Mouse (Mus musculus): ENCODE measurements around the gene Kcnd2. TPM values are rescaled to one million over a fixed set of nuclear protein-coding genes. Genes with fewer than 3 reads are reported as not detected.

Gene Kcnd2
- polyA plus RNA-seq, 1 experiment from 2014 or later: 0.37 TPM

- H3K27me3 ChIP-seq (replicated peaks; ENCODE audit: control insufficient read depth, insufficient read depth, low read length): no peaks in the 10 kb centered on the region
- H3K9ac ChIP-seq (ENCODE audit: low read depth, low read length): no peak overlapping the region
- no peak overlapping the region for H3K27ac ChIP-seq (ENCODE audit: low read length)
- H3K36me3 ChIP-seq (ENCODE audit: control insufficient read depth, insufficient read depth, low read length): no peaks in the 10 kb centered on the region
- no peak for ATAC-seq
- no peaks in the 10 kb centered on the region for H3K9me3 ChIP-seq (ENCODE audit: control insufficient read depth, low read length)
- H3K4me3 ChIP-seq (ENCODE audit: low read length): no peak overlapping the region
- WGBS: 91% methylated on average over 4 of the region's 4 CpGs
- no peaks in the 10 kb centered on the region for H3K4me1 ChIP-seq (ENCODE audit: control insufficient read depth, insufficient read depth, low read length)
- no peak overlapping the region for H3K4me2 ChIP-seq (ENCODE audit: low read depth, low read length)
Measured at GRCm38 (mm10) chr6:21391776-21392175, 176.5 kb downstream of the Kcnd2 start.

- 73% methylated on average over 3 of the region's 3 CpGs for whole genome bisulfite sequencing
- Histone ChIP-seq H3K4me3 (ENCODE audit: low read length) (no peak overlapping the region), H3K9me3 (ENCODE audit: control insufficient read depth, low read length) (no peaks in the 10 kb centered on the region), H3K27ac (ENCODE audit: low read length) (no peak overlapping the region), H3K9ac (ENCODE audit: low read depth, low read length) (no peak overlapping the region), H3K27me3 (replicated peaks; ENCODE audit: control insufficient read depth, insufficient read depth, low read length) (no peaks in the 10 kb centered on the region), H3K4me2 (ENCODE audit: low read depth, low read length) (no peak overlapping the region), H3K4me1 (ENCODE audit: control insufficient read depth, insufficient read depth, low read length) (no peaks in the 10 kb centered on the region), H3K36me3 (ENCODE audit: control insufficient read depth, insufficient read depth, low read length) (no peaks in the 10 kb centered on the region)
- ATAC-seq: no peak
Measured at GRCm38 (mm10) chr6:21413656-21414055, 198.4 kb downstream of the Kcnd2 start.

- no peak overlapping the region for H3K27ac ChIP-seq (ENCODE audit: low read length)
- H3K4me3 ChIP-seq (ENCODE audit: low read length): no peak overlapping the region
- WGBS: 78% methylated on average over 6 of the region's 6 CpGs
- H3K4me1 ChIP-seq (ENCODE audit: control insufficient read depth, insufficient read depth, low read length): no peaks in the 10 kb centered on the region
- H3K9ac ChIP-seq (ENCODE audit: low read depth, low read length): no peak overlapping the region
- no peak for ATAC-seq
- no peaks in the 10 kb centered on the region for H3K27me3 ChIP-seq (replicated peaks; ENCODE audit: control insufficient read depth, insufficient read depth, low read length)
- H3K9me3 ChIP-seq (ENCODE audit: control insufficient read depth, low read length): no peaks in the 10 kb centered on the region
- no peak overlapping the region for H3K4me2 ChIP-seq (ENCODE audit: low read depth, low read length)
- H3K36me3 ChIP-seq (ENCODE audit: control insufficient read depth, insufficient read depth, low read length): no peaks in the 10 kb centered on the region
Measured at GRCm38 (mm10) chr6:21418246-21418645, 202.9 kb downstream of the Kcnd2 start.

GRCm38 (mm10) chr6:21424202-21424785 lies 209.0 kb downstream of the Kcnd2 start:
- no peaks in the 10 kb centered on the region for H3K27me3 ChIP-seq (replicated peaks; ENCODE audit: control insufficient read depth, insufficient read depth, low read length)
- no peak overlapping the region for H3K27ac ChIP-seq (ENCODE audit: low read length)
- H3K4me3 ChIP-seq (ENCODE audit: low read length): no peak overlapping the region
- H3K9me3 ChIP-seq (ENCODE audit: control insufficient read depth, low read length): no peaks in the 10 kb centered on the region
- no peak overlapping the region for H3K4me2 ChIP-seq (ENCODE audit: low read depth, low read length)
- ATAC-seq: no peak
- H3K4me1 ChIP-seq (ENCODE audit: control insufficient read depth, insufficient read depth, low read length): no peaks in the 10 kb centered on the region
- 67% methylated on average over 4 of the region's 4 CpGs for WGBS
- H3K9ac ChIP-seq (ENCODE audit: low read depth, low read length): no peak overlapping the region
- no peaks in the 10 kb centered on the region for H3K36me3 ChIP-seq (ENCODE audit: control insufficient read depth, insufficient read depth, low read length)

- Histone ChIP-seq H3K9ac (ENCODE audit: low read depth, low read length) (no peak overlapping the region), H3K36me3 (ENCODE audit: control insufficient read depth, insufficient read depth, low read length) (no peaks in the 10 kb centered on the region), H3K4me2 (ENCODE audit: low read depth, low read length) (no peak overlapping the region), H3K4me1 (ENCODE audit: control insufficient read depth, insufficient read depth, low read length) (no peaks in the 10 kb centered on the region), H3K27me3 (replicated peaks; ENCODE audit: control insufficient read depth, insufficient read depth, low read length) (no peaks in the 10 kb centered on the region), H3K4me3 (ENCODE audit: low read length) (no peak overlapping the region), H3K27ac (ENCODE audit: low read length) (no peak overlapping the region), H3K9me3 (ENCODE audit: control insufficient read depth, low read length) (no peaks in the 10 kb centered on the region)
- ATAC-seq: no peak
- WGBS: 97% methylated on average over 1 of the region's 1 CpGs
Measured at GRCm38 (mm10) chr6:21431120-21431519, 215.8 kb downstream of the Kcnd2 start.

GRCm38 (mm10) chr6:21464719-21465118 lies 249.4 kb downstream of the Kcnd2 start:
- Histone ChIP-seq H3K4me2 (ENCODE audit: low read depth, low read length) (no peak overlapping the region), H3K9me3 (ENCODE audit: control insufficient read depth, low read length) (no peaks in the 10 kb centered on the region), H3K36me3 (ENCODE audit: control insufficient read depth, insufficient read depth, low read length) (no peaks in the 10 kb centered on the region), H3K9ac (ENCODE audit: low read depth, low read length) (no peak overlapping the region), H3K27me3 (replicated peaks; ENCODE audit: control insufficient read depth, insufficient read depth, low read length) (no peaks in the 10 kb centered on the region), H3K27ac (ENCODE audit: low read length) (no peak overlapping the region), H3K4me3 (ENCODE audit: low read length) (no peak overlapping the region), H3K4me1 (ENCODE audit: control insufficient read depth, insufficient read depth, low read length) (no peaks in the 10 kb centered on the region)
- no peak for ATAC-seq

- 58% methylated on average over 1 of the region's 1 CpGs for WGBS
- H3K27ac ChIP-seq (ENCODE audit: low read length): no peak overlapping the region
- no peaks in the 10 kb centered on the region for H3K36me3 ChIP-seq (ENCODE audit: control insufficient read depth, insufficient read depth, low read length)
- H3K9ac ChIP-seq (ENCODE audit: low read depth, low read length): no peak overlapping the region
- no peak for ATAC-seq
- H3K4me2 ChIP-seq (ENCODE audit: low read depth, low read length): no peak overlapping the region
- no peak overlapping the region for H3K4me3 ChIP-seq (ENCODE audit: low read length)
- H3K4me1 ChIP-seq (ENCODE audit: control insufficient read depth, insufficient read depth, low read length): no peaks in the 10 kb centered on the region
- no peaks in the 10 kb centered on the region for H3K9me3 ChIP-seq (ENCODE audit: control insufficient read depth, low read length)
- no peaks in the 10 kb centered on the region for H3K27me3 ChIP-seq (replicated peaks; ENCODE audit: control insufficient read depth, insufficient read depth, low read length)
Measured at GRCm38 (mm10) chr6:21471891-21472544, 256.7 kb downstream of the Kcnd2 start.

- H3K4me1 ChIP-seq (ENCODE audit: control insufficient read depth, insufficient read depth, low read length): no peaks in the 10 kb centered on the region
- no peak overlapping the region for H3K9ac ChIP-seq (ENCODE audit: low read depth, low read length)
- H3K27ac ChIP-seq (ENCODE audit: low read length): no peak overlapping the region
- no peaks in the 10 kb centered on the region for H3K27me3 ChIP-seq (replicated peaks; ENCODE audit: control insufficient read depth, insufficient read depth, low read length)
- 87% methylated on average over 2 of the region's 2 CpGs for WGBS
- H3K36me3 ChIP-seq (ENCODE audit: control insufficient read depth, insufficient read depth, low read length): no peaks in the 10 kb centered on the region
- no peak overlapping the region for H3K4me2 ChIP-seq (ENCODE audit: low read depth, low read length)
- H3K9me3 ChIP-seq (ENCODE audit: control insufficient read depth, low read length): no peaks in the 10 kb centered on the region
- no peak for ATAC-seq
- no peak overlapping the region for H3K4me3 ChIP-seq (ENCODE audit: low read length)
Measured at GRCm38 (mm10) chr6:21482714-21483113, 267.4 kb downstream of the Kcnd2 start.

GRCm38 (mm10) chr6:21488536-21488935 lies 273.2 kb downstream of the Kcnd2 start:
- Histone ChIP-seq H3K36me3 (ENCODE audit: control insufficient read depth, insufficient read depth, low read length) (no peaks in the 10 kb centered on the region), H3K27me3 (replicated peaks; ENCODE audit: control insufficient read depth, insufficient read depth, low read length) (no peaks in the 10 kb centered on the region), H3K9me3 (ENCODE audit: control insufficient read depth, low read length) (no peaks in the 10 kb centered on the region), H3K4me3 (ENCODE audit: low read length) (no peak overlapping the region), H3K4me1 (ENCODE audit: control insufficient read depth, insufficient read depth, low read length) (no peaks in the 10 kb centered on the region), H3K9ac (ENCODE audit: low read depth, low read length) (no peak overlapping the region), H3K4me2 (ENCODE audit: low read depth, low read length) (no peak overlapping the region), H3K27ac (ENCODE audit: low read length) (no peak overlapping the region)
- 89% methylated on average over 2 of the region's 2 CpGs for WGBS
- no peak for ATAC-seq

GRCm38 (mm10) chr6:21502921-21503320 lies 287.6 kb downstream of the Kcnd2 start:
- no peaks in the 10 kb centered on the region for H3K36me3 ChIP-seq (ENCODE audit: control insufficient read depth, insufficient read depth, low read length)
- no peaks in the 10 kb centered on the region for H3K4me1 ChIP-seq (ENCODE audit: control insufficient read depth, insufficient read depth, low read length)
- no peaks in the 10 kb centered on the region for H3K9me3 ChIP-seq (ENCODE audit: control insufficient read depth, low read length)
- H3K4me3 ChIP-seq (ENCODE audit: low read length): no peak overlapping the region
- no peak overlapping the region for H3K27ac ChIP-seq (ENCODE audit: low read length)
- no peaks in the 10 kb centered on the region for H3K27me3 ChIP-seq (replicated peaks; ENCODE audit: control insufficient read depth, insufficient read depth, low read length)
- no peak overlapping the region for H3K4me2 ChIP-seq (ENCODE audit: low read depth, low read length)
- no peak overlapping the region for H3K9ac ChIP-seq (ENCODE audit: low read depth, low read length)
- no peak for ATAC-seq
- 75% methylated on average over 1 of the region's 1 CpGs for WGBS
